Mouse (Mus musculus): ENCODE measurements at regions not wholly inside any gene's neighbourhood (a gene's known extent, or its start where the extent isn't known, plus 50 kb on each side); places are given as distances from the start of the nearest gene placed in this dataset.

- no peak for TF ChIP-seq POLR2A (IDR thresholded peaks at IDR 0.05; ENCODE audit: extremely low read depth, insufficient read depth, low read length)
- no peak for TF ChIP-seq CTCF (IDR thresholded peaks at IDR 0.05; ENCODE audit: low read depth, low read length)
- WGBS: 70% methylated on average over 13 of the region's 13 CpGs
- Histone ChIP-seq H3K4me3 (ENCODE audit: insufficient read depth, low read depth, low read length) (no peak overlapping the region), H3K27me3 (ENCODE audit: control insufficient read depth, insufficient read depth, low read length) (peaks cover 2% of the 10 kb centered on the region; the same call in 1 of the 2 replicates), H3K27ac (replicated peaks; ENCODE audit: insufficient read depth, low read depth, low read length) (no peak overlapping the region), H3K9ac (ENCODE audit: low read depth, low read length) (no peak overlapping the region), H3K4me1 (ENCODE audit: control insufficient read depth, insufficient read depth, low read length) (no peaks in the 10 kb centered on the region), H3K79me2 (ENCODE audit: control insufficient read depth, insufficient read depth, low read length) (no peaks in the 10 kb centered on the region), H3K36me3 (ENCODE audit: control insufficient read depth, insufficient read depth, low read length) (no peaks in the 10 kb centered on the region)
- no peak for DNase-seq (ENCODE audit: extremely low read depth, low read depth, low spot score)
Measured at GRCm38 (mm10) chr7:139741246-139741903, 57.8 kb upstream of the Cfap46 start.

- no peaks in the 10 kb centered on the region for H3K4me1 ChIP-seq (ENCODE audit: control insufficient read depth, insufficient read depth, low read length)
- no peaks in the 10 kb centered on the region for H3K36me3 ChIP-seq (ENCODE audit: control insufficient read depth, insufficient read depth, low read length)
- H3K79me2 ChIP-seq (ENCODE audit: control insufficient read depth, insufficient read depth, low read length): no peaks in the 10 kb centered on the region
- WGBS: 25% methylated on average over 1 of the region's 1 CpGs
- TF ChIP-seq CTCF (IDR thresholded peaks at IDR 0.05; ENCODE audit: low read depth, low read length): no peak
- TF ChIP-seq POLR2A (IDR thresholded peaks at IDR 0.05; ENCODE audit: extremely low read depth, insufficient read depth, low read length): no peak
- no peak overlapping the region for H3K4me3 ChIP-seq (ENCODE audit: insufficient read depth, low read depth, low read length)
- no peaks in the 10 kb centered on the region for H3K27me3 ChIP-seq (ENCODE audit: control insufficient read depth, insufficient read depth, low read length)
- no peak overlapping the region for H3K27ac ChIP-seq (replicated peaks; ENCODE audit: insufficient read depth, low read depth, low read length)
- H3K9ac ChIP-seq (ENCODE audit: low read depth, low read length): no peak overlapping the region
- DNase-seq (ENCODE audit: extremely low read depth, low read depth, low spot score): no peak
Measured at GRCm38 (mm10) chr7:139746803-139747202, 63.2 kb upstream of the Cfap46 start.

- TF ChIP-seq CTCF (IDR thresholded peaks at IDR 0.05; ENCODE audit: low read depth, low read length): no peak
- no peak for TF ChIP-seq POLR2A (IDR thresholded peaks at IDR 0.05; ENCODE audit: extremely low read depth, insufficient read depth, low read length)
- H3K79me2 ChIP-seq (ENCODE audit: control insufficient read depth, insufficient read depth, low read length): no peaks in the 10 kb centered on the region
- no peak for DNase-seq (ENCODE audit: extremely low read depth, low read depth, low spot score)
- no peaks in the 10 kb centered on the region for H3K4me1 ChIP-seq (ENCODE audit: control insufficient read depth, insufficient read depth, low read length)
- H3K36me3 ChIP-seq (ENCODE audit: control insufficient read depth, insufficient read depth, low read length): no peaks in the 10 kb centered on the region
- H3K27ac ChIP-seq (replicated peaks; ENCODE audit: insufficient read depth, low read depth, low read length): no peak overlapping the region
- H3K27me3 ChIP-seq (ENCODE audit: control insufficient read depth, insufficient read depth, low read length): no peaks in the 10 kb centered on the region
- no peak overlapping the region for H3K4me3 ChIP-seq (ENCODE audit: insufficient read depth, low read depth, low read length)
- 84% methylated on average over 11 of the region's 11 CpGs for WGBS
- H3K9ac ChIP-seq (ENCODE audit: low read depth, low read length): no peak overlapping the region
Measured at GRCm38 (mm10) chr7:139747290-139748067, 63.9 kb upstream of the Cfap46 start.

GRCm38 (mm10) chr7:139755004-139755403, 71.4 kb upstream of the Cfap46 start:
- TF ChIP-seq CTCF (IDR thresholded peaks at IDR 0.05; ENCODE audit: low read depth, low read length) (no peak), POLR2A (IDR thresholded peaks at IDR 0.05; ENCODE audit: extremely low read depth, insufficient read depth, low read length) (no peak)
- Histone ChIP-seq H3K9ac (ENCODE audit: low read depth, low read length) (no peak overlapping the region), H3K27me3 (ENCODE audit: control insufficient read depth, insufficient read depth, low read length) (no peaks in the 10 kb centered on the region)

GRCm38 (mm10) chr7:139762522-139762921, 71.5 kb upstream of the Adgra1 start:
- no peak for DNase-seq (ENCODE audit: extremely low read depth, low read depth, low spot score)
- no peaks in the 10 kb centered on the region for H3K4me1 ChIP-seq (ENCODE audit: control insufficient read depth, insufficient read depth, low read length)
- no peak overlapping the region for H3K27ac ChIP-seq (replicated peaks; ENCODE audit: insufficient read depth, low read depth, low read length)
- H3K9ac ChIP-seq (ENCODE audit: low read depth, low read length): no peak overlapping the region
- H3K36me3 ChIP-seq (ENCODE audit: control insufficient read depth, insufficient read depth, low read length): no peaks in the 10 kb centered on the region
- no peaks in the 10 kb centered on the region for H3K27me3 ChIP-seq (ENCODE audit: control insufficient read depth, insufficient read depth, low read length)
- TF ChIP-seq CTCF (IDR thresholded peaks at IDR 0.05; ENCODE audit: low read depth, low read length) (no peak), POLR2A (IDR thresholded peaks at IDR 0.05; ENCODE audit: extremely low read depth, insufficient read depth, low read length) (no peak)
- no peaks in the 10 kb centered on the region for H3K79me2 ChIP-seq (ENCODE audit: control insufficient read depth, insufficient read depth, low read length)
- 58% methylated on average over 1 of the region's 1 CpGs for WGBS
- no peak overlapping the region for H3K4me3 ChIP-seq (ENCODE audit: insufficient read depth, low read depth, low read length)

More at GRCm38 (mm10) chr7:139755004-139755403, 71.4 kb upstream of the Cfap46 start:
- Histone ChIP-seq H3K4me1 (ENCODE audit: control insufficient read depth, insufficient read depth, low read length) (no peaks in the 10 kb centered on the region), H3K4me3 (ENCODE audit: insufficient read depth, low read depth, low read length) (no peak overlapping the region), H3K27ac (replicated peaks; ENCODE audit: insufficient read depth, low read depth, low read length) (no peak overlapping the region), H3K36me3 (ENCODE audit: control insufficient read depth, insufficient read depth, low read length) (no peaks in the 10 kb centered on the region), H3K79me2 (ENCODE audit: control insufficient read depth, insufficient read depth, low read length) (no peaks in the 10 kb centered on the region)
- 76% methylated on average over 8 of the region's 8 CpGs for WGBS
- DNase-seq (ENCODE audit: extremely low read depth, low read depth, low spot score): no peak

- H3K27me3 ChIP-seq (ENCODE audit: control insufficient read depth, insufficient read depth, low read length): no peaks in the 10 kb centered on the region
- TF ChIP-seq CTCF (IDR thresholded peaks at IDR 0.05; ENCODE audit: low read depth, low read length) (no peak), POLR2A (IDR thresholded peaks at IDR 0.05; ENCODE audit: extremely low read depth, insufficient read depth, low read length) (no peak)
- DNase-seq (ENCODE audit: extremely low read depth, low read depth, low spot score): no peak
- no peak overlapping the region for H3K4me3 ChIP-seq (ENCODE audit: insufficient read depth, low read depth, low read length)
- WGBS: 68% methylated on average over 4 of the region's 4 CpGs
- H3K79me2 ChIP-seq (ENCODE audit: control insufficient read depth, insufficient read depth, low read length): no peaks in the 10 kb centered on the region
- H3K9ac ChIP-seq (ENCODE audit: low read depth, low read length): no peak overlapping the region
- no peaks in the 10 kb centered on the region for H3K36me3 ChIP-seq (ENCODE audit: control insufficient read depth, insufficient read depth, low read length)
- no peaks in the 10 kb centered on the region for H3K4me1 ChIP-seq (ENCODE audit: control insufficient read depth, insufficient read depth, low read length)
- H3K27ac ChIP-seq (replicated peaks; ENCODE audit: insufficient read depth, low read depth, low read length): no peak overlapping the region
Measured at GRCm38 (mm10) chr7:139763241-139763640, 70.7 kb upstream of the Adgra1 start.

All from liver, adult 2 months (tissue).